Mouse (Mus musculus) cerebral cortex, adult 2 months (tissue): ENCODE results near the gene Smarce1.

Source experiments
- WGBS: fragments of 180-500 bp; shearing (Covaris S2); methylation state at CpG from one replicate; pipeline ENCODE4 v1.1.7; 2018; 5-methylcytosine and 5-hydroxymethylcytosine counted together

The Smarce1 gene

DNA sequence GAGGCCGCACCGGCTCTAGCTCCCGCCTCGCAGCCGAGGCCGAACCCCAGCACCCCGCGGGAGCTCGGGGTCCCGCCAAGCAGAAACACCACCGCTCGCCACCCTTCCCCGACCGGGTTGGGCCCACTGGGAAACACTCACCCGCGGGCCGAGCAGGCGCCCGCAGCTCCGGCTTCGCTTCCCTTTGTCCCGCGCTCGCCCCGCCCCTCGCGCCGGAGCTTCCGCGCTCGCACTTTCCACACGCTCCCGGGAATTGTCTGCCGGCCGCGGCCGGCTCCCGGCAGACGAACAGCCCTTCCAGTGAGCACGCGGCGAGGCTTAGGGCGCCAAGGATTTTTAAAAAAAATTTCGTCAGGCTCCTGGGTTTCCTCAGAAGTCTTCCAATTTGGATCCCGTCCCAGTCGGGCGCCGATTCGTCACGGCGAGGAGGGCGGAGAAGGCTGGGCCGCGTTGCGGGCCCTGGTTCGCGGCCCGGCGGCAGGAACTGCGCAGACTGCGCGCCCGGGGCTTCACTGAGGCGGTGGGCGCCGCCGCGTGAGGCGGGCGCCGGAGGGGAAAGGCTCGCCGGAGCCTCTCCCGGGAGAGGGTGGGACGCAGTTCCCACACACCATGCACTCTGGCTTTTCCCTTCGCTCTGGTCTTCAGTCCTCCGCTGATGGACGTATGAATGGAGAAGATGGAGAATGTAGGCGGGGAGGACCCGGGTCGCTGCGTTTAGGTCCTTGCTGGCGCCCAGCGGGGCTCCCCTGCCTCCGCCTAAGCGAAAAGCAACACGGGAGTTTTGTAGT is at the start of gene Smarce1:
TSS of gene Smarce1 (minus strand) at position 757 of the 788 bp plus-strand sequence.
- WGBS, result under 1% methylated on average over 87 of the region's 87 CpGs

DNA sequence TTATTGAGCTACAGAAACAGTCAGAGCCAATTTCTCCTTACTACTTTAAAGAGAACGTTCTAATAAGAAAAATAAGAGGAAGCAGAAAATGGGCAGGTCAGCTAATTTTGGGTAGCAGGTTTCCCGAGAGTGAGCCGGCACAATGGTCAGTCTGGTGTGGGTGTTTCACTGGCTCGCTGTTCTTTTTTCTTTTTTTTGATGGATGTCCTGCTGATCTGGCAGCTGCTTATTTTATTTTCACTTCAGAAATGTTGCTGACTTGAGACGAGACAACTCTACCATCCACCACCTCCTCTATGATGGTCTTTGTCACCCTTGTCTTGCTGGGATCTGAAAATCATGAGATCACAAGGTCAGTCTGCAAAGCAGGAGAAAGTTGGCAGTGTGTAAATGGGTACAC is 49.2 kb upstream of the Smarce1 start:
- 60% methylated on average over 5 of the region's 5 CpGs for WGBS

DNA sequence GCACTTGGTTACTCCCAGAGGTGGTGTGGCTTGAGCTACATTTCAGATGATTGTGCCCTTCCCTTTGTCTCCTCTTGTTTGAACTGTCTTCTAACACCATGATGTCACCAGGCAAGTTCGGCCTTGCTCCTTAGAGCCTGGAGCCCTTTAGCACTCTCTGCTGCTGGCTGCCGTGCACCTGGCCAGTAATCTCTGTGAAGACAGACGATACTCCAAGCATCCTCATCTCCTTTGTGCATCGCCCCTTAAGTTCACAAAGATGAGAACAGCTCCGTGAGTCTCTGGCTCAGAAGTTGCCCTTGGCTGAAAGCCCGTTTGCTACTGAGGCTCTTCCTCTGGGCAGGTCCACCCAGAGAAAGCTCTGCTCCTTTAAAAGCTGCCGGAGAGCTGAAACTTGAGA is 46.0 kb upstream of the Smarce1 start:
- WGBS, result 61% methylated on average over 7 of the region's 7 CpGs

DNA sequence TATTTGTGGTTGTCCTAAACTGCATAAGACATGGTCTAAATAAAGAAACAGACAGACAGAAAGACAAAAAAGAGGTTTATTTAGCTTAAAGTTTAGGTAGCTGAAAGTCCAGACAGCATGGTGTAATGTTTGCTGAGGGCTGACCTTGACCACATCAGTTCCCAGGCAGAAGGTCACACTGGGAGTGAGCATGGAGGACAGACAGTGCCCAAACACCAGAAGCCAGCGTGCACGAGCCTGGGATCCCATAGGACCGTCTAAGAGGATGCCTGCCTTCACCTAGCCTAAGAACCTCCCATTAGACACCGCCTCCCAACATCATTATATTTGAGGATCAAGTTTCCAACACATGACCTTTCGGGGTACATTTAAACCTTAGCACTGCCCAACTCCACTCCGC is 44.8 kb upstream of the Smarce1 start:
- WGBS, result 91% methylated on average over 6 of the region's 6 CpGs

DNA sequence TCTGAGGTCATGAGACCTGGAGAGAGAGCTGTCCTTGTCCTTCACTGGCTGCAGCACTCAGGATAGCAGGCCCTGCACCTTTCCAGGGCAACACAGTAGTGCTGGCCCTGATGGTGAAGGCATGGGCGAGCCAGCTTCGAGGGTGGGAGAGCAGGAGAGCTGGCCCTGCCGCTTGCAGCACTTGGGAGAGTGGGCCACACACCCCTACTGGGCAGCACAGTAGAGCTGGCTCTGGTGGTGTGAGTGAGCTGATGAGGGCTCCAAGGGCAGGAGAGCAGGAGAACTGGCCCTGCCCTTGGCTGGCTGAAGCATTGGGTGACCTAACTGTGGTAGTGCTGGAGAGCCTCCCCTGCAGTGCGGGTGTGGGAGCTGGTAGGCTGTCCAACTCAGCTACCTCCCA is 41.9 kb upstream of the Smarce1 start:
- WGBS, result 96% methylated on average over 4 of the region's 4 CpGs

DNA sequence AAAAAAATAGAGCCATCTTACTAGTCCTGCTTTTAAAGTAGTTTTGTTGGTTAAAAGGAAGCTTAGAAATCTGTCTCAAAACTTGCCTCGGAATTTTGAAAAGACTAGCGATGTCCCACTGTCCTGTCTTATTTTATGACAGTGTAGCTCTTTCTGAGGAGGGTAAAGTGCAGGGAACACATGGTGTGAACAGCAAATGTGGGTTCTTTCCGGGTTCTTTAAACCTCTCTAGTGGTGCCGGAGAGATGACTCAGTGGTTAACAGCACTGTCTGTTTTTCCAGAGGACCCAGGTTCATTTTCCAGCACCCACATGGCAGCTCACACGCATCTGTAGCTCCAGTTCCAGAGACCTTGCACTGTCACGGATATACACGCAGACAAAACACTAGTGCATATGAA is 38.4 kb upstream of the Smarce1 start:
- 52% methylated on average over 7 of the region's 7 CpGs for WGBS

DNA sequence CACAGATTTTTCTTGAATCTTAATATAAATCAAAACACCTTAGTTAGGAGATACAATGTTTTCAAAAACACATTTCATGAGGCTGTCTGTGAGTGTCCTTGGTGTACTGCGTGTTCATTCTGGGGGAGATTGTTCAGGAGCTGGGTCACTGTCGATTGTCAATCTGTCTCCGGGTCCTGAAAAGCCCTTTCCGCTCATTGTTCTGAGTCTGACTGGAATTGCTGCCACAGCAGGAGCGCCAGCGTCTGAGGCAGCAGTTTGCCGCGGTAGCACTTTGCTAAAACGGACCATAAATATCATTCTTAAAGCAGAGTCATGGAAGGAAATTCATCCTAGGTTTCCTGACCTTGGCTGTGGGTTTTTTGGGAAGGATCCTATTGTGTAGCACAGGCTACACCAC is 35.0 kb upstream of the Smarce1 start:
- 15% methylated on average over 9 of the region's 9 CpGs for WGBS

DNA sequence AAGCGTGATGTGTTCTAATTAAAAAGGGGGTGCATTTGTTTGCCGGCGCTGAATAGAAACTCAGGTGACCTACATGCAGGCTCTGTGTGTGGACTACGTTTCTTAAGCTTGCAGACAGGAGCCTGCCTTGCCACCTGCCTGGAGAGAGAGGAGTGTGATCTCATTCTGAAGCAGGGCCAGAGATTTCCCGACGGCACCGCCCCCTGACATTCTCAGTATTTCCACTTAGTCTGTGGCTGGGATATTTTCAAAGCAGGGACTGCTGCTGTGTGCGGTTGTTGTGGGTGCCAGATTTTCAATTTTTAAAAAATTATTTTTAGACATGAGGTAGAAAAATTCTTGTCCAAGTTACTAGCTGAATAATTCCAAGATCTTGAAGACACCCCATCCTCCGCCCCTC is 34.4 kb upstream of the Smarce1 start:
- WGBS, result 31% methylated on average over 9 of the region's 9 CpGs

DNA sequence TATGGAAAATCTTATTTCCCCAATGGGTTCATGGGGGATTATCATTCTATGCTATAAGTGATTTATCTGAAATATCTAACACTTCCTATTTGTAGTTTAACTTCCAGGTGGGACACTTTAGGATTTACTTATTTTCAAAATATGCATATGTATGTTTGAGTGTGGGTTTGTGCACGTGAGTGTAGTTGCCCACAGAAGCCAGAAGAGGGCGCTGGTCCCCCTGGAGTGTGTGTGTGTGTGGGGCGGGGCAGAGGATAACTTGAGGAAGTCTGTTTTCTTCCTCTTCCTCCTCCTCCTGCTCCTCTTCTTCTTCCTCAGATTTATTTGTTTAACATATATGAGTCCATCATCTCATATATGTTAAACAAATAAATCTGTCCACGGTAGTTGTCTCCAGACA is 25.4 kb upstream of the Smarce1 start:
- WGBS, result 78% methylated on average over 4 of the region's 4 CpGs

DNA sequence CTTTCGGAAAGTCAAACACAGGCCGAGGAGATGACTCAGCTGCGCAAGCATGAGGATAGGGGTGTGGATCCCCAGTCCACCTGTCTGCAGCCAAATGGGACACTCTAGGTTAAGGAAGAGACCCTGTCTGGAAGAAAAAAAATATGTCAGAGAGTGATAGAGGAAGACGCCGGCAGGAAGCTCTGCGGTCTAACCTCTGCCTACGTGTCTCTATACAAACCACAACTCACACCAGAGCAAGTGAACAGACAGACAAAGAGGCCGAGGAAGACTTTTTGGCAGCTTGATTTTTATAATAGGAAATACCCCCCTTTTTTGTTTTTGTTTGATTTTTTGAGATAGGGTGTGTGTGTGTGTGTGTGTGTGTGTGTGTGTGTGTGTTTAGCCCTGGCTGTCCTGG is 24.5 kb upstream of the Smarce1 start:
- WGBS, result 94% methylated on average over 8 of the region's 8 CpGs

DNA sequence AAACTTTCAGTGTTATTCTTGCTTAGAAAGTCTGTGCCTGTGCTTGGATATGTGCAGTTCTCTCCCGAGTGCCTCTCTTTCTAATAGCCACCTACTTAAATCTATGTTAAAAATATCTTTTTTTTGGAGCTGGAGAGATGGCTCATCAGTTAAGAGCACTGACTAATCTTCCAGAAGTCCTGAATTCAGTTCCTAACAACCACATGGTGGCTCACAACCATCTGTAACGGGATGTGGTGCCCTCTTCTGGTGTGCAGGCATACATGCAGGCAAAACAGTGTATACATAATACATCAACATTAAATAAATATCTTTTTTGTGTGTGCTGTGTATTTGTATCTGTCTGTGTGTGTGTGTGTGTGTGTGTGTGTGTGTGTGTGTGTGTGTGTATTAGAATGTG is 23.1 kb upstream of the Smarce1 start:
- WGBS, result 41% methylated on average over 2 of the region's 2 CpGs

DNA sequence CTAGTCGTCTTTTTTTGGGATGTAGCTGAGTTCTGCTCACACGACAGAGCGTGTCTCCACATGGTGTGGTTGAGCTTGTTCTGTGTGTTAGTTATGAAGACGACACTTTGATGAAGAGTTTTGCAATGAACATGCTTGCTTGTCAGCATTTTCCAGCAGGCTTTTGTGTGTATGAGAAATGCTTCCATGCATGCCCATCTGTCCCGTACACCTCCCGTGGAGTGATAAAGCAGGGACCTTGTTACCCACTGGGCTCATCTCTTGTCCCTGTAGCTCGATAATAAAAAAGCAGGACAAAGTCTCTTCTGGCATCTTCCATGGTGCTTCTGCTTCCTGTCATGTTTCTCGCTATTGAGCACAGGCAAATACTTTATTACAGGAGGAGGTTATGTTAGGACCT is 21.9 kb upstream of the Smarce1 start:
- 51% methylated on average over 8 of the region's 8 CpGs for WGBS

DNA sequence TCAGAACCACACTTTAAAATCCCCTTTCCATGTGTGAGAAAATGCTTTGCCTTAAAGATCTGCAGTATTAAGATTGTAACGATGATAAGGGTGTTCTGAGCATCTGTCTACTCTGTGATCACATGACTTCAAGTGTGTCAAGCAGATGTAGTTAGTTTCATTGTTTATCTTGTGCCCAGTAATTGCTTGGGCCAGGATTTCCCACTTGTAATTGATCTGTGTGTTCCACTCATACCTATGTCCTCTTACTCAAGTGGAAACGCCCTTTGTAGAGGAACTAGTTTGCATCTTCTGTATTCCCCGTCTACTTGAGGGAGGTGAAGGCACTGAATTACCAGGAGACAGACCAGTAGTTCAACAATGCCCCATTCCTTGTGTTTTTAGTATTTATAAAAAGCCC is 19.8 kb upstream of the Smarce1 start:
- WGBS, result 59% methylated on average over 3 of the region's 3 CpGs

DNA sequence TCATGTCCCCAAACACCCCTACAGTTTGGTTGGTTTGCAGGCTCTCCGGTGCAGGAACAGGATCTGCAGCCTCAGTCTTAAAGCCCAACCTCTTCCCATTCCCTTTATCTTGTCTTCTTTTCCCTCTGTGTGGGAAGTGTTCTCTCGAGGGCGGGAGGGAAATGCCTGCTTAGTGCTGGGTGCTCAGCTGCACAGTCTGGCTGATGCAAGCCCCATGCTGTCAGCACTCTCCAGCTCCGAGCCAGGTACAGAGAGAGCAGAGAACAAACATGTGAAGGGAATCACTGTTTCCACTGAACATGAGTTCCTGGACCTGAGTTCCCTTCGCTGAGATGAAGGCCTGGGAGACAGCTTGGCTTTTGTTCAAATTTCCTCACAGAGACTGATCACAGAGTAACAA is 19.4 kb upstream of the Smarce1 start:
- WGBS, result 30% methylated on average over 5 of the region's 5 CpGs

DNA sequence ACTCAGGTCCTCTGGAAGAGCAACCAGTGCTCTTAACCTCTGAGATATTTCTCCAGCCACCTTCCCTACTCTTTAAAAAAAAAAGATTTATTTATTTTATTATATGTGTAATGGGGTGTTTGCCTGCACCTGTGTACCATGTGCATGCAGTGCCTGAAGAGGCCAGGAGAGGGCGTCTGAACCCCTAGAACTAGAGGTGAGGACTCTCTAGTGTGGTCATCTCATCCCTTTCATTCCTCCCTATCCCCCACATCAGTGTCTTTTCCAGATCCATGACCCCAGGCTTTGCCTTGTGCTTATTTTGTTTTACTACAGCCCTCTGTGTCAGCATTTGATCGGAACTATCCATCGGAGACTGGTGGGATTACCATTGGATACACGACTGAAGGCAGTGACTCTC is 18.3 kb upstream of the Smarce1 start:
- WGBS, result 64% methylated on average over 4 of the region's 4 CpGs

DNA sequence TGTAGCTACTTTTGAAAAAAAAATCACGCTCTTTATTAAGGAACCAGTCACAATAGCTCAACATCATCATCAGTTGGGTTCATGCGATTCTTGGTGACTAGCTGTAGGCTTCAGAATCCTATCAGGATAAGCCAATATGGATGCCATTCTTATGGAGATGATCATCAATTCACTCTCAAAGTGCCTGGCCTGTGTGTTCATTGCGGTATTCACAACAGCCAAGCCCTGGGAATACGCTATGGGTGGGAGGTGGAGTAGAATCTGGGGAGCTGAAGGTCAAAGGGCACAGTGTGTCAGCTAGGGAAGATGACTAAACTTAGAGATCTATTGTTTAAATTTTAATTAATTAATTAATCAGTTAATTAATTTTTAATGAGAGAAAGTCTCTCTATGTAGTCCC is 17.1 kb upstream of the Smarce1 start:
- 95% methylated on average over 4 of the region's 4 CpGs for WGBS

DNA sequence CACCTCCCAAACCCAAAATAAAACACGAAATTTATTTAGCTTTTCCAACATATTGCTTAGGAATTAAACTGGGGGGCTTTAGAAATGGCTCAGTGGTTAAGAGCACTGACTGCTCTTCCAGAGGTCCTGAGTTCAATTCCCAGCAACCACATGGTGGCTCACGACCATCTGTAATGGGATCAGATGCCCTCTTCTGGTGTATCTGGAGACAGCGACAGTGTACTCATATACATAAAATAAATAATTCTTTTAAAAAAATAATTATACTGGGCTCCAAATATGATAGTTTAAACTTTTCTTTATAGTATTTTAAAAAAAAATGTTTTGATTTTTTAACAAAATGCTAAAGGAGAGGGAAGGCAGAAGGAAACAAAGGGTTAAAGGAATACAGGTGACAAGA is 13.7 kb upstream of the Smarce1 start:
- WGBS, result 25% methylated on average over 3 of the region's 3 CpGs

DNA sequence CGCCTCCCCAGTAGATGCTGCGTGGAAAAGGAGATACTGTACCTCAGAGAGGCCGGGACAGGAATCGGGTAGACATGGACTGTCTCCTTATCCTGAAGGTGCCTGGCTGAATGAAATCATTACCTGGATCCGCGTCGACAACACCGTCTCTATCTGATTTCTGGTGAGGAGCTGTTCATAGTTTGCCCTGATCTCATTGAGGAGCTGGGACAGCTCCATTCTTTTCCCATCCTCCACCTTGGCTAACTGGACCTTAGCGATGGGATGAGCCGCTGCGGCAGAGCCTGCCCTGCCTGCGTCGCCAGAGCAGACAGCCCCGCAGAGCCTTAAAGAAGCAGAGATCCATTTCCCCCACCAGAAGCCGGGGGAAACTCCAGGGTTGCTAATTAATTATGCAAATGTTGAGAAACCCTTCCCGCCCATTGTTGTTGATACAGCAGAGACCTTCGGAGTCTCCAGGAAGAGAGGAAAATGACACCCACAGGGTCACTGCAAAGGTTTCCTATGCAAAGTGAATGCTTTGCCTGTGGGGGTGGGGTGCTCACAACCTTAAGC is 13.1 kb upstream of the Smarce1 start, which contains the start of gene Krt222:
TSS of gene Krt222 (minus strand) at position 266 of the 555 bp plus-strand sequence.
- WGBS, result 3% methylated on average over 17 of the region's 17 CpGs

DNA sequence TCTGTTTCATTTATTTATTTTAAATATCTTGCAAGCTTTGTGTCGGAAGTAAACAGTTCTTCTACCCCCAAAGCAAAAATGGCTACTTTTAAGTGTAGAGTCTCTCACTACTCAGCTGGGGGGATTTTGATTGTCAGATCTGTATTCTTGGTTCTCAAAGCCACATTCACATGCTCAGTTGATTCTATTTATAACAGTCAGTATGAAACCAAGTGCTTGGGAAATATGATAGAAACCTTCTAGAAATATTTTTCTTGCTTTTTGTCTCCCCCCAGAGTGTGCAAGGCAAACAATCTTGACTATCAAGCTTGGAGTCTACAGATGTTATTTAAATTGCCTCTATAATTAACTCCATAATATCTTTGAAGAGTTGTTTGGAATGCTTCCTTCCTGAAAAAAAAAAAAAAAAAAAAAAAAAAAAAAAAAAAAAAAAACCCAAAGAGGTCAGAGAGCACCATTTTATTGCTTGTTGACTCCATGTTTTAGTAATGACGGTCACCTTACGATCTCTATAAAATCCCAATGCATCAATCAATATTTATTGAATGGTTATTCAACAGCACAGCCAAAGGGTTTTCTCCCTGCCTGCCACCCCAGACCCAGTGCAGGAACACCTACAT is 12.5 kb upstream of the Smarce1 start:
- 34% methylated on average over 3 of the region's 3 CpGs for WGBS

DNA sequence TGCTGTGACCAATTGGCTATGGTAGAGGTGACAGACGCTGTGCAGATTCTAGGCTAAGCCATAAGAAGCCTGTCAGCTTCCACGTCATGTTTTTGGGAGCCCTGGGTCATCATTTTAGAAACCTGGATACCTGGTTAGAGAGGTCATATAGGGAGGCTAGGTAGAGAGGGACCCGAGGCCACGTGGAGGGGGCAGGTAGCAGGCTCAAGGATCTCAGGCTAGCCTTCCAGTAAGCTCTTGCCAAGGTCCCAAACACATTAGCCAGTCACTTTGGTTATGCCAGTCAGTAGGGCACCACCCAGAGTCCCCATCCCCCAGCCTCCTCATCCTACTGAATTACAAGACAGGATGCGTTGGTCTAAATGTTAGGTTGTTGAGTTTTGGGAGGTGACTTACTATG is 11.2 kb upstream of the Smarce1 start:
- WGBS, result 82% methylated on average over 5 of the region's 5 CpGs

DNA sequence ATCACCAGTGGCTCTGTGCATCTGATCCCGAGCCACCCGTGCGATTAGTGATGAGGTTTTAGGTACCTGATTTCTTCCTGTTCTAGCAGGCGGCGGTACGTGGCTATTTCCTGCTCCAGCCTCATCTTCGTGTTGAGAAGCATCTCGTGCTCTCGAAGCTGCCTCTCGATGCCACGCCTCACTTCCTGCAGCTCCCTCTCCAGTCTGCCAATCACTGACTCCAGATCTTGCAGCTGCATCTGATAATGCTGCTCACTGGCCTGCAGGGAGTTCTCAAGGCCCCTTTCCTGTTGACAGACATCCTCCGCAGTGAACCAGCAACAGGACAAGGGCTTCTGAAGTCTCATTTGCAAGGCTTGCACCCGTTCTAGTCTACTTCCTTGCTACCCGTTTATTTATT is 7.7 kb upstream of the Smarce1 start:
- WGBS, result 66% methylated on average over 14 of the region's 14 CpGs

DNA sequence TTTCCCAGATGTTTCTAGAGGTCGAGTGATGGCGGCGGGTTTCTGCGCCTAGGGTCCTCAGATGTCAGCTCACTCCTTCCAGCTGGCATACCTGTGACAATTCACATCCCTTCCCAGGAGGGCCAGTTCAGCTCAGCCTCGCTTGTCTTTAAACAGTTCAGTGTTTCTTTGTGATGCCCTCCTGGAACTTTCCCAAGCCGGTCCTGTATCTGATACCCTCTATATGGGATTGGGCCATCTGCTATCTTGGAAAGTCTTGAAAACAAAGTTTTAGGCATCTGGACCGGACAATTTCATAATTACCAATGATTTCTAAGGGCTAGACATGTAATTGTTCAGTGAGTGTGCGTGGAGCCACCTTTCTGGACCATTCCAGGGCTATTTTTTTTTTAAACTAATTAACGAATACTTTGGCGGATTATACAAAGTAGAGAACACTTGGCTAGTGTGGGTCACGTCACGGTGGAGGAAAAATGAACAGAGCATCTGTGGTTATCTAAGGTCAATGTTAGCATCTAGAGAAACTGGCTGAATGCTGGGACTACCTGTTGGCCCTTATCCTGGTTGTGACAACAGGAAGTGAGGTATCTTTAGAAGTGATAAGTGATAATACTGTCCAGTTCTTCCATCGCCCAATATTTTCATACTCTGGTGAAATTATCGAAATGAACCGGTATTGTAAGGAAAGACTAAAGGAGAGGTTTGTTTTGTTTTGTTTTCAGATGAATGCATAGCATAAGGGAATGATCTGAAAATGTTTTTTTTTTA is 416 bp upstream of the Smarce1 start:
- 20% methylated on average over 15 of the region's 15 CpGs for WGBS
